Mouse (Mus musculus): ENCODE measurements around the gene Slc1a5. TPM values are rescaled to one million over a fixed set of nuclear protein-coding genes. Genes with fewer than 3 reads are reported as not detected.

The Slc1a5 gene
- total and polyA plus RNA-seq, 3 experiments, result 115 to 245 (median 174) TPM

- Histone ChIP-seq H3K79me2 (replicated peaks; ENCODE audit: control insufficient read depth, extremely low read depth, insufficient read depth, poor library complexity, severe bottlenecking) (no peaks in the 10 kb centered on the region), H3K27ac (ENCODE audit: insufficient read depth, low read depth) (no peak overlapping the region), H3K27me3 (replicated peaks) (no peaks in the 10 kb centered on the region), H3K4me1 (ENCODE audit: control insufficient read depth in 1 of 2, insufficient read depth in 2 of 2) (peaks cover 4 to 7% of the 10 kb centered on the region in 2 experiments), H3K9ac (ENCODE audit: insufficient read depth, low read depth) (no peak overlapping the region), H3K4me2 (ENCODE audit: insufficient read depth, low read depth, poor library complexity, severe bottlenecking) (no peak overlapping the region), H3K9me3 (replicated peaks; ENCODE audit: low read length) (peaks cover 12% of the 10 kb centered on the region), H3K36me3 (replicated peaks in 1 of 2; ENCODE audit: control insufficient read depth in 1 of 2, insufficient read depth in 1 of 2, low read length in 1 of 2) (peaks cover 28 to 59% of the 10 kb centered on the region in 2 experiments), H3K4me3 (replicated peaks in 1 of 3; ENCODE audit: low read depth in 2 of 3, low read length in 2 of 3, poor library complexity in 1 of 3) (no peak overlapping the region)
- dilution Hi-C loops (cut with MboI; ENCODE audit: extremely low pct_ligation_motif_present, extremely low pct_unique_long_range_greater_than_20kb, low sequenced_read_pairs), result no loop called here
- DNase-seq (ENCODE audit: extremely low read depth), result no peak
- TF ChIP-seq MAFK (IDR thresholded peaks at IDR 0.05; ENCODE audit: insufficient replicate concordance, low read length) (no peak), CTCF (conservative IDR thresholded peaks at IDR 0.05 in 1 of 2, IDR thresholded peaks at IDR 0.05 in 1 of 2; ENCODE audit: low read depth in 2 of 2, low read length in 2 of 2) (peak in 1 of 2 experiments; percentile 36; a peak in 2 of 4 replicates)
- in situ Hi-C loops (cut with MboI; ENCODE audit: low pct_ligation_motif_present, low pct_unique_long_range_greater_than_20kb, low sequenced_read_pairs), result no loop called here
These were observed 26.8 kb downstream of the Slc1a5 start for GRCm38 (mm10) chr7:16807936-16808335.

GRCm38 (mm10) chr7:16808647-16809046 is 27.5 kb downstream of the Slc1a5 start:
- dilution Hi-C loops (cut with MboI; ENCODE audit: extremely low pct_ligation_motif_present, extremely low pct_unique_long_range_greater_than_20kb, low sequenced_read_pairs), result no loop called here

GRCm38 (mm10) chr7:16809739-16810138 is 28.6 kb downstream of the Slc1a5 start:
- Histone ChIP-seq H3K79me2 (replicated peaks; ENCODE audit: control insufficient read depth, extremely low read depth, insufficient read depth, poor library complexity, severe bottlenecking) (no peaks in the 10 kb centered on the region), H3K4me3 (replicated peaks in 1 of 3; ENCODE audit: low read depth in 2 of 3, low read length in 2 of 3, poor library complexity in 1 of 3) (no peak overlapping the region), H3K27me3 (replicated peaks) (no peaks in the 10 kb centered on the region), H3K9ac (ENCODE audit: insufficient read depth, low read depth) (no peak overlapping the region), H3K9me3 (replicated peaks; ENCODE audit: low read length) (peaks cover 12% of the 10 kb centered on the region), H3K4me2 (ENCODE audit: insufficient read depth, low read depth, poor library complexity, severe bottlenecking) (no peak overlapping the region), H3K4me1 (ENCODE audit: control insufficient read depth in 1 of 2, insufficient read depth in 2 of 2) (peaks cover 0 to under 1% of the 10 kb centered on the region in 2 experiments; a peak in 2 of 4 replicates), H3K27ac (ENCODE audit: insufficient read depth, low read depth) (no peak overlapping the region), H3K36me3 (replicated peaks in 1 of 2; ENCODE audit: control insufficient read depth in 1 of 2, insufficient read depth in 1 of 2, low read length in 1 of 2) (peaks cover 39 to 75% of the 10 kb centered on the region in 2 experiments)
- in situ Hi-C loops (cut with MboI; ENCODE audit: low pct_ligation_motif_present, low pct_unique_long_range_greater_than_20kb, low sequenced_read_pairs), result no loop called here
- dilution Hi-C loops (cut with MboI; ENCODE audit: extremely low pct_ligation_motif_present, extremely low pct_unique_long_range_greater_than_20kb, low sequenced_read_pairs), result no loop called here
- TF ChIP-seq MYC (IDR thresholded peaks at IDR 0.05; ENCODE audit: low read depth, low read length) (no peak), ZNF384 (IDR thresholded peaks at IDR 0.05; ENCODE audit: low read depth, low read length) (no peak), TBP (conservative IDR thresholded peaks at IDR 0.05; ENCODE audit: low read depth, low read length) (no peak), IRF4 (IDR thresholded peaks at IDR 0.05; ENCODE audit: low read depth, low read length) (no peak), CHD2 (IDR thresholded peaks at IDR 0.05; ENCODE audit: low read length) (no peak), SMC3 (IDR thresholded peaks at IDR 0.05; ENCODE audit: low read depth, low read length) (peak; percentile 33; the same call in 1 of the 2 replicates), NELFE (IDR thresholded peaks at IDR 0.05; ENCODE audit: low read depth, low read length) (no peak), CTCF (conservative IDR thresholded peaks at IDR 0.05 in 1 of 2, IDR thresholded peaks at IDR 0.05 in 1 of 2; ENCODE audit: low read depth in 2 of 2, low read length in 2 of 2) (peak; percentile 62 to 63; a peak in 3 of 4 replicates), SIN3A (IDR thresholded peaks at IDR 0.05; ENCODE audit: low read length) (no peak), KAT2A (IDR thresholded peaks at IDR 0.05; ENCODE audit: insufficient replicate concordance, low read length) (no peak), MAX (IDR thresholded peaks at IDR 0.05; ENCODE audit: low read length) (no peak), RAD21 (IDR thresholded peaks at IDR 0.05; ENCODE audit: low read depth, low read length) (peak; percentile 31), MAZ (IDR thresholded peaks at IDR 0.05; ENCODE audit: low read depth, low read length) (no peak), POLR2A (IDR thresholded peaks at IDR 0.05; ENCODE audit: low read depth, low read length) (no peak), HCFC1 (IDR thresholded peaks at IDR 0.05; ENCODE audit: low read depth, low read length) (no peak), USF2 (conservative IDR thresholded peaks at IDR 0.05; ENCODE audit: low read depth, low read length) (no peak), PAX5 (IDR thresholded peaks at IDR 0.05; ENCODE audit: low read length) (no peak), ZMIZ1 (IDR thresholded peaks at IDR 0.05; ENCODE audit: low read depth, low read length) (no peak), JUN (IDR thresholded peaks at IDR 0.05; ENCODE audit: insufficient read depth, low read depth, low read length) (no peak)
- peak; percentile 52 for DNase-seq (ENCODE audit: extremely low read depth)

More at GRCm38 (mm10) chr7:16808647-16809046, 27.5 kb downstream of the Slc1a5 start:
- in situ Hi-C loops (cut with MboI; ENCODE audit: low pct_ligation_motif_present, low pct_unique_long_range_greater_than_20kb, low sequenced_read_pairs), result no loop called here
- H3K4me1 ChIP-seq (ENCODE audit: control insufficient read depth in 1 of 2, insufficient read depth in 2 of 2), result peaks cover 4 to 7% of the 10 kb centered on the region in 2 experiments
- no peak overlapping the region for H3K9ac ChIP-seq (ENCODE audit: insufficient read depth, low read depth)
- H3K27me3 ChIP-seq (replicated peaks), result no peaks in the 10 kb centered on the region
- peaks cover 12% of the 10 kb centered on the region for H3K9me3 ChIP-seq (replicated peaks; ENCODE audit: low read length)
- no peaks in the 10 kb centered on the region for H3K79me2 ChIP-seq (replicated peaks; ENCODE audit: control insufficient read depth, extremely low read depth, insufficient read depth, poor library complexity, severe bottlenecking)
- no peak overlapping the region for H3K4me2 ChIP-seq (ENCODE audit: insufficient read depth, low read depth, poor library complexity, severe bottlenecking)
- H3K27ac ChIP-seq (ENCODE audit: insufficient read depth, low read depth), result no peak overlapping the region
- no peak for DNase-seq (ENCODE audit: extremely low read depth)
- H3K36me3 ChIP-seq (replicated peaks in 1 of 2; ENCODE audit: control insufficient read depth in 1 of 2, insufficient read depth in 1 of 2, low read length in 1 of 2), result peaks cover 31 to 65% of the 10 kb centered on the region in 2 experiments
- TF ChIP-seq RCOR1 (conservative IDR thresholded peaks at IDR 0.05; ENCODE audit: low read depth, low read length) (no peak), KAT2A (IDR thresholded peaks at IDR 0.05; ENCODE audit: insufficient replicate concordance, low read length) (no peak), NELFE (IDR thresholded peaks at IDR 0.05; ENCODE audit: low read depth, low read length) (no peak)
- no peak overlapping the region for H3K4me3 ChIP-seq (replicated peaks in 1 of 3; ENCODE audit: low read depth in 2 of 3, low read length in 2 of 3, poor library complexity in 1 of 3)
